Mouse (Mus musculus) frontal cortex, postnatal 36 days (tissue): Measurements from ENCODE around the gene Kcnj11.

Experiments
- DNase-seq, 2 experiments: peaks; one replicate each; pipeline ENCODE4 v3.0.0; 2022; ENCODE audit warnings: low spot score in 2 of 2

Kcnj11 gene

GRCm38 (mm10) chr7:46104256-46104915 lies 3.8 kb upstream of the Kcnj11 start:
- peak in 1 of 2 experiments; percentile 19 for DNase-seq

- no peak for DNase-seq
These were observed 3.2 kb upstream of the Kcnj11 start for GRCm38 (mm10) chr7:46103771-46104170.

GRCm38 (mm10) chr7:46103075-46103591 lies 2.6 kb upstream of the Kcnj11 start:
- peak; percentile 68 to 79 for DNase-seq

- DNase-seq: peak in 1 of 2 experiments; percentile 17
These were observed 882 bp downstream of the Kcnj11 start for GRCm38 (mm10) chr7:46099682-46100081.

DNA sequence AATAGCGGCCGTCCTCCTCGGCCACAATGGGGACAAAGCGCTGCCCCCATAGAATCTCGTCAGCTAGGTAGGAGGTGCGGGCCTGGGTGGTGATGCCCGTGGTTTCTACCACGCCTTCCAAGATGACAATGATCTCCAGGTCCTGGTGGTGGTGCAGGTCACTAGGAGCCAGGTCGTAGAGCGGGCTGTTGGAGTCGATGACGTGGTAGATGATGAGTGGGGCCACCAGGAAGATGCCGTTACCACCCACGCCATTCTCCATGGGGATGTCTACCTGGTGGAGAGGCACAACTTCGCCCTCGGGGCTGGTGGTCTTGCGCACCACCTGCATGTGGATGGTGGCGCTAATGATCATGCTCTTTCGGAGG lies 1.7 kb downstream of the Kcnj11 start:
- DNase-seq: no peak

DNA sequence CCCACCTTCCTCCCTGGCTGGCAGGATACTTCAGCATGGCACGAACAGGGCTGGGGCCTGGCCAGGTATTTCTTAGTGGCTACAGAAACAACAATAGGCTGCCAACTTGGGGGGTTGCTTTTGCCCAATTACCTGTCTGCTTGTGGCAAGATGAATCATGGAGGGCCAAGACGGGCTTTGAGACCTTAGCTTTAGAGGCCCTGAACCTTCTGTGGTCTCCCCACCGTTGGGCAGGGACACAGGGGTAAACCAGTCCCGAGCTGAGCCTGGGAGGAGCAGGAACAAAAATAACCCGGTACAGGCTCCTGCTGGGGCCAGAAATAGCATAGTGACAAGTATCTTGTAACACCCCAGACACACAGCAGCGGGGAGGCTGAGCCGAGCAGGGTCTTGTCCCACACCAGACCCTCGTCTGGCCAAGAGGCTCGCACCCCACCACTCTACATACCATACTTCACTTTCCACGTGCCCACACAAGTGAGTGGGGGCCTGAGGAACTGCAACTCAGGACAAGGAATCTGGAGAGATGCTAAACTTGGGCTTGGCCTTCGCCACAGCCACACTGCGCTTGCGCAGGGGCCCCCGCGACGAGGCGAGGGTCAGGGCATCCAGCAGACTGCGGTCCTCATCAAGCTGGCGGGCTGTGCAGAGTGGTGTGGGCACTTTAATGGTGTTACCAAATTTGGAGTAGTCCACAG lies 2.2 kb downstream of the Kcnj11 start:
- DNase-seq: peak; percentile 42 to 62

GRCm38 (mm10) chr7:46097319-46097783 lies 3.2 kb downstream of the Kcnj11 start:
- DNase-seq: no peak

GRCm38 (mm10) chr7:46096136-46096535 lies 4.4 kb downstream of the Kcnj11 start:
- DNase-seq: peak; percentile 66 to 75

- DNase-seq: no peak
These were observed 7.8 kb downstream of the Kcnj11 start for GRCm38 (mm10) chr7:46092803-46093202.

- no peak for DNase-seq
These were observed 12.3 kb downstream of the Kcnj11 start for GRCm38 (mm10) chr7:46088241-46088640.

GRCm38 (mm10) chr7:46086378-46086777 lies 14.2 kb downstream of the Kcnj11 start:
- DNase-seq: no peak

GRCm38 (mm10) chr7:46084839-46085513 lies 15.6 kb downstream of the Kcnj11 start:
- DNase-seq: no peak

DNA sequence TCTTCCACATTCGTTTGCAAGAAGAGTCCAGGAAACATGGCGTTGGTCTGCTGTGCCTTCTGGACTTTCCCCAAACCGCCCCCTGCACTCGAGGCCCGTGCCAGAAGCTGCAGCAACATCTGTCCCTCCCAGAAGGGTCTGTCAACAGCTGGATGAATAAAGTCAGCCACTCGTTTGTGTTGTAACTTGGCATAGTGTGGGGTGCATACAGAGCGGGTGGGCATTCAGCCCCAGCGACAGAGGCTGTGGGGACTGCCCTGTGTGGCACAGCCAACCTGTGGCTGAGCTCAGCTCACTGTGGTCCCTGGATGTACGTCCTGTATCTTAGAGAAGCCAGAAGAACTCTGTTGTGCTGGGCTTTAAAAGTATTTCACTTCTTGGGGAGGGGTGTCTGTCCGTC lies 16.5 kb downstream of the Kcnj11 start:
- no peak for DNase-seq

DNA sequence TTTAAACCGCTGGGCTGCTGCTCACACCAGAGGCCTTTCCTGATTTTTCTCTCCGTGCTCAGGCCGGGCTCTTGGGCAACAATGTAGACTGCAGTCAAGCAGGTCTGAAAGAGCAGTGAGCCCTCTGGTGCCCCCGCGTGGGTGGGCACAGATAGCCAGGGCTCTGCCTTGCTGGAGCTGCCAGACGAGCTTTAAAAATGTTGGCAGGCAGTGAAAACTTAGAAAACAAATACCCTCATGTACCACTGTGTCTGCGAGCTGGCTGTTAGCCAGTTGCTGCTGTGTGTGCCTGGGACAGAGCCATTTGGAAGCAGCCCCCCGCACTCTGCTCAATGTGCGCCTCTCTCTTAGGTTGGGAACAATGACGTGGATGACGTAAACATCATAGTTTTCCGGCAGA lies 22.9 kb downstream of the Kcnj11 start:
- no peak for DNase-seq

GRCm38 (mm10) chr7:46076844-46077243 lies 23.7 kb downstream of the Kcnj11 start:
- no peak for DNase-seq

- no peak for DNase-seq
These were observed 31.7 kb downstream of the Kcnj11 start for GRCm38 (mm10) chr7:46068831-46069230.

DNA sequence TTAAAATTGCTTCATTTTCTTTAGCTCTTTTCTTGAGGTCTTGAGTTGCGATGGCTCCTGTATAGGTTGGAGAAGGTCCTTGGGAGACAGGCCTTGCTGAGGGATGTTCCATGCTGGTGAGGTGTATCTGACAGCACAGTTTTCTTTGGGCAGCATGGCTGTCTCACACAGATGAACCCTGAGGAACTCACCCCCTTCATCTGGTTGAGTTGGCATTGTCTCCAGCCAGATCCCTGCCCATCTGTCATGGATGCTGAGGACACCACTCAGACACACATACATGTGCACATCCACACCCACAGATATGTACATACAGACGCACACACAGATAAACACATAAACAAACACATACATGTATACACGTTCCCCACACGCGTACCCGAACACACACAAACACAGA lies 37.3 kb downstream of the Kcnj11 start:
- DNase-seq: no peak

DNA sequence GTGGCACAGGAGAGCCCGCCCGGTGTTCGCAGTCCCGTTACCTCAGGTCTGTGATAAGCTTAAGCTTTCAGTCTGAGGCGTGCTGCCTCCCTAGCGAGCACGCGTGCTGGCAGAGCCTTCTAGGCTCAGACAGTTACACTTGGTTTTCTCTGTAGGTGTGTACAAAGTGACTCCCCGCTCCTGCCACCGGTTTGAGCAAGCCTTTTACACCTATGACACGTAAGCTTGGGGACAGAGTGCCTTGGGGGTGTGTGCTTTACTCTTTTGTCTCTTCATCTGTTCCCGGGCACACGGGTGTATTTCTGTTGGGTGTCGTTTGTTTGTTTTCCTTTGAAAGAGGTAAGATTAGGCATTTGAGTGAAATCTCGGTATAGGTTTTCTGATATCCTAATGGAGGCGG lies 39.0 kb downstream of the Kcnj11 start:
- no peak for DNase-seq

DNA sequence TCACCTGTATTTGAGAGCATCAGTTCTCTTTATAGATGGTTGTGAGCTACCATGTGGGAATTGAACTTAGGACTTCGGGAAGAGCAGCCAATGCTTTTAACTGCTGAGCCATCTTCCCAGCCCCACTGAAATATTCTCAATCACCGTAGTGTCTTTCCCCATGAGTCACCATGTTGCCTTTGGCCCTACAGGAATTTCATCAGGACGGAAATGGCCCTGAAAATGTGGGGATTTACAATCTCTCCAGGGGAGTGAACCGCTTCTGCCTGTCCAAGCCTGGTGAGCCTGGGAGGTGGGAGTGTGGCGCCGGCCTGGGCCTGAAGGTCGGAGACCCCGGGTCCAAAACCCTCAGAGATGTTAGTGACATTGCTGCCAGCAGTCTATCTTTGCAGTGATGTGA lies 39.9 kb downstream of the Kcnj11 start:
- DNase-seq: no peak

DNA sequence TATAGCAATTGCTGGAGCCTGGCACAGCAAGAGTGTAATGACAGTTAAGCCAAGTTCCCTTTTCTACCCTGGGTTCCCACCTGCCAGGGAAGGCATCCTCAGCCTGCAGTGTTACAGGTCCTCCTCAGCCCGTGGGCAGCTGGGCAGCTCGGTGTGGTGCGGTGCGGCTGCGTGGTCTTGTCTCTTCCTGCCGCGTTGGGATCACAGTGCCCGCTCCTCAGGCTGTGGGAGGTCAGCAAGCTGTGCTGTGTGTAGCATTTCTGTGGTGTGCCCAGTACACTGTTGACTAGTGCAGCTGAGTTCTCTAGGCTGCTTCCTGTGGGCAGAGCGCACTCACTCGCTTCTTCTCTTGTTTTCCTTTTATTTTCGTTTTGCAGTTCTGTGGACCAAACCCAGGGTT lies 41.7 kb downstream of the Kcnj11 start:
- no peak for DNase-seq

GRCm38 (mm10) chr7:46053566-46053965 lies 47.0 kb downstream of the Kcnj11 start:
- DNase-seq: no peak

DNA sequence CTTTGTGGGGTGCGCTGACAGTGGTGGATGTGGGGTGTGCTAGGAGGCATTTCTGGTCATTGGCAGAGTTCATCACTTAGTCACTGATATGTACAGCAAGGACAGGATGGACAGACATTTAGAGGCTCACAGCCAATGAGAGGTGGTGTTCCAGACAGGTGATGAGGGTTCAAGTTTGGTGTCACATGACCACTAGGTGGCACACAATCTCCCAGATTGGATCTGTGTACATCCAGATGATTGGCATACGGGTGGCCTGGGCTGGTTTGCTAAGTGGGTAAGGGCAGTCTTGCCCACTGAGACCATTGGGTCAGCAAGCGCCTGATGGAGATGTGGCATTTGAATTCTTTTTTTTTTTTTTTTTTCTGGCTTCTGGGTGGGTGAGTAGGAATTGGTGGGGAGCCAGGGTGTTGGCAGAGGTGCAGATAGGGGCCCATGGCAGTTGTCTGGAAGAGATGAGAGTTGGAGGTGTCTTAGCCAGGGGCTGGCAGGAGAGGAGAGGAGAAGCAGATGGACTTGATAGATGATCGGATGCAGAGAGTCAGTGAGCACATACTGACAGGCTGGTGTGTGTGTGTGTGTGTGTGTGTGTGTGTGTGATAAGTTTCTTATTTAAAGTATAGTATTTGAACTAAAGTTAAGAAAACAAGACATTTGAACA lies 48.3 kb downstream of the Kcnj11 start:
- no peak for DNase-seq
